Mouse (Mus musculus) lung, embryonic 16.5 days (tissue): ENCODE results near the gene Grb10. TPM values are rescaled to one million over a fixed set of nuclear protein-coding genes. Genes with fewer than 3 reads are reported as not detected.

Experiments
- ATAC-seq: fragments of 200-750 bp; cut with Nextera tagmentation; 2 replicates; pipeline ENCODE4 v1.8.0; 2017; ENCODE audit warnings: low read depth, mild to moderate bottlenecking, moderate library complexity
- H3K27ac ChIP-seq: fragments of 300-500 bp; sonication (generic); 2 replicates; pipeline ENCODE4 v1.5.1; 2014; ENCODE audit warnings: mild to moderate bottlenecking, control low read depth, low read length
- H3K27me3 ChIP-seq: fragments of 300-500 bp; sonication (generic); 2 replicates; pipeline ENCODE4 v1.6.1; 2014; ENCODE audit warnings: low read depth, low read length, mixed read lengths; ENCODE audit not compliant: control insufficient read depth, insufficient read depth
- H3K36me3 ChIP-seq: fragments of 300-500 bp; sonication (generic); 2 replicates; pipeline ENCODE4 v1.6.1; 2014; ENCODE audit warnings: low read length; ENCODE audit not compliant: control insufficient read depth, insufficient read depth
- H3K4me1 ChIP-seq: fragments of 300-500 bp; sonication (generic); replicated peaks from 2 replicates; pipeline ENCODE4 v1.6.1; 2014; ENCODE audit warnings: low read length, mixed read lengths; ENCODE audit not compliant: control insufficient read depth, insufficient read depth
- H3K4me2 ChIP-seq: fragments of 300-500 bp; sonication (generic); 2 replicates; pipeline ENCODE4 v1.6.1; 2014; ENCODE audit warnings: low read depth, low read length, control low read depth
- H3K4me3 ChIP-seq: fragments of 300-500 bp; sonication (generic); 2 replicates; pipeline ENCODE4 v1.5.1; 2014; ENCODE audit warnings: mild to moderate bottlenecking, low read length, control low read depth
- H3K9ac ChIP-seq: fragments of 300-500 bp; sonication (generic); 2 replicates; pipeline ENCODE4 v1.6.1; 2014; ENCODE audit warnings: low read length, control low read depth
- H3K9me3 ChIP-seq: fragments of 300-500 bp; sonication (generic); 2 replicates; pipeline ENCODE4 v1.6.1; 2016; ENCODE audit warnings: low read length; ENCODE audit not compliant: control insufficient read depth
- WGBS: fragments of 180-500 bp; shearing (Covaris S2); extraction: QIAGEN DNeasy Blood & Tissue Kit; methylation state at CpG from one replicate; pipeline ENCODE4 v1.1.7; 2014; 5-methylcytosine and 5-hydroxymethylcytosine counted together
- polyA plus RNA-seq: library from polyadenylated mRNA; unstranded; fragments of >200 nt; fragmentation: Nextera tagmentation; extraction: Ambion mirVana; gene quantifications from 2 replicates; pipeline ENCODE4 v1.2.1, GENCODE M21; 2015

Grb10 gene
- polyA plus RNA-seq, 1 experiment from 2014 or later: 579 TPM

GRCm38 (mm10) chr11:11940833-11941681, 97.4 kb downstream of the Grb10 start:
- Histone ChIP-seq H3K9ac (no peak overlapping the region), H3K27ac (peak overlapping the region; percentile 45), H3K4me3 (no peak overlapping the region), H3K4me2 (no peak overlapping the region), H3K9me3 (no peaks in the 10 kb centered on the region), H3K4me1 (no peaks in the 10 kb centered on the region; the same call in none of the 2 replicates), H3K27me3 (no peaks in the 10 kb centered on the region), H3K36me3 (peaks cover 42% of the 10 kb centered on the region)
- WGBS: 71% methylated on average over 5 of the region's 5 CpGs
- no peak for ATAC-seq

GRCm38 (mm10) chr11:11939611-11940010, 98.9 kb downstream of the Grb10 start:
- Histone ChIP-seq H3K9ac (no peak overlapping the region), H3K4me1 (no peaks in the 10 kb centered on the region; the same call in none of the 2 replicates), H3K36me3 (peaks cover 39% of the 10 kb centered on the region), H3K4me3 (no peak overlapping the region), H3K9me3 (no peaks in the 10 kb centered on the region), H3K27me3 (no peaks in the 10 kb centered on the region), H3K27ac (peak overlapping the region; percentile 33; the same call in 1 of the 2 replicates), H3K4me2 (no peak overlapping the region)
- no peak for ATAC-seq
- WGBS: 70% methylated on average over 3 of the region's 3 CpGs

GRCm38 (mm10) chr11:11938591-11938990, 99.9 kb downstream of the Grb10 start:
- no peaks in the 10 kb centered on the region for H3K27me3 ChIP-seq
- no peaks in the 10 kb centered on the region; the same call in none of the 2 replicates for H3K4me1 ChIP-seq
- no peak for ATAC-seq
- no peaks in the 10 kb centered on the region for H3K9me3 ChIP-seq
- peaks cover 35% of the 10 kb centered on the region for H3K36me3 ChIP-seq
- H3K4me2 ChIP-seq: no peak overlapping the region
- no peak overlapping the region for H3K9ac ChIP-seq
- no peak overlapping the region for H3K27ac ChIP-seq
- WGBS: 95% methylated on average over 1 of the region's 1 CpGs
- H3K4me3 ChIP-seq: no peak overlapping the region

- H3K9me3 ChIP-seq: no peaks in the 10 kb centered on the region
- H3K27me3 ChIP-seq: no peaks in the 10 kb centered on the region
- no peaks in the 10 kb centered on the region; the same call in none of the 2 replicates for H3K4me1 ChIP-seq
- no peak for ATAC-seq
- peaks cover 40% of the 10 kb centered on the region for H3K36me3 ChIP-seq
- H3K4me2 ChIP-seq: no peak overlapping the region
- no peak overlapping the region for H3K27ac ChIP-seq
- no peak overlapping the region for H3K9ac ChIP-seq
- no peak overlapping the region for H3K4me3 ChIP-seq
- 84% methylated on average over 10 of the region's 10 CpGs for WGBS
Measured at GRCm38 (mm10) chr11:11937340-11938030, 101.0 kb downstream of the Grb10 start.

- Histone ChIP-seq H3K27ac (no peak overlapping the region), H3K4me3 (no peak overlapping the region), H3K4me1 (peaks cover 3% of the 10 kb centered on the region; the same call in 1 of the 2 replicates), H3K9me3 (no peaks in the 10 kb centered on the region), H3K27me3 (no peaks in the 10 kb centered on the region), H3K4me2 (no peak overlapping the region), H3K36me3 (peaks cover 44% of the 10 kb centered on the region), H3K9ac (no peak overlapping the region)
- 63% methylated on average over 8 of the region's 8 CpGs for WGBS
- no peak for ATAC-seq
Measured at GRCm38 (mm10) chr11:11934808-11935207, 103.7 kb downstream of the Grb10 start.

GRCm38 (mm10) chr11:11932102-11932789, 106.2 kb downstream of the Grb10 start:
- Histone ChIP-seq H3K9me3 (no peaks in the 10 kb centered on the region), H3K4me1 (peaks cover 3% of the 10 kb centered on the region; the same call in 1 of the 2 replicates), H3K27ac (peak overlapping the region; percentile 38; the same call in 1 of the 2 replicates), H3K4me2 (no peak overlapping the region), H3K27me3 (no peaks in the 10 kb centered on the region), H3K36me3 (peaks cover 38% of the 10 kb centered on the region), H3K4me3 (no peak overlapping the region), H3K9ac (no peak overlapping the region)
- 63% methylated on average over 11 of the region's 11 CpGs for WGBS
- ATAC-seq: peak; percentile 44

GRCm38 (mm10) chr11:11931688-11932087, 106.8 kb downstream of the Grb10 start:
- Histone ChIP-seq H3K27ac (0 out of 2 replicates have a peak overlapping the region, but pooled peaks have one; percentile 38), H3K4me2 (no peak overlapping the region), H3K4me3 (no peak overlapping the region), H3K27me3 (no peaks in the 10 kb centered on the region), H3K9me3 (no peaks in the 10 kb centered on the region), H3K9ac (no peak overlapping the region), H3K4me1 (peaks cover 3% of the 10 kb centered on the region; the same call in 1 of the 2 replicates), H3K36me3 (peaks cover 33% of the 10 kb centered on the region)
- ATAC-seq: no peak
- 67% methylated on average over 5 of the region's 5 CpGs for WGBS

GRCm38 (mm10) chr11:11930527-11930926, 108.0 kb downstream of the Grb10 start:
- no peak for ATAC-seq
- WGBS: 73% methylated on average over 11 of the region's 11 CpGs
- Histone ChIP-seq H3K9ac (no peak overlapping the region), H3K4me1 (peaks cover 3% of the 10 kb centered on the region; the same call in 1 of the 2 replicates), H3K27ac (no peak overlapping the region), H3K4me3 (no peak overlapping the region), H3K4me2 (no peak overlapping the region), H3K27me3 (no peaks in the 10 kb centered on the region), H3K36me3 (peaks cover 26% of the 10 kb centered on the region), H3K9me3 (no peaks in the 10 kb centered on the region)
